Mouse (Mus musculus) frontal cortex, postnatal 10 days (tissue): Measurements from ENCODE around the gene Npc2.

Experiments used
- DNase-seq, 2 experiments: peaks; one replicate each; pipeline ENCODE4 v3.0.0; 2022; ENCODE audit warnings: low spot score in 2 of 2, mixed read lengths in 1 of 2

Npc2 gene

GRCm38 (mm10) chr12:84784604-84785381 is 11.8 kb upstream of the Npc2 start:
- DNase-seq: peak; percentile 73 to 81

- no peak for DNase-seq
These were observed 3.3 kb upstream of the Npc2 start for GRCm38 (mm10) chr12:84776229-84776628.

GRCm38 (mm10) chr12:84774376-84774775 is 1.4 kb upstream of the Npc2 start:
- DNase-seq: no peak

GRCm38 (mm10) chr12:84773476-84773875 is 524 bp upstream of the Npc2 start:
- DNase-seq: no peak

GRCm38 (mm10) chr12:84771981-84772520 is 901 bp downstream of the Npc2 start:
- DNase-seq: no peak

GRCm38 (mm10) chr12:84769624-84770023 is 3.3 kb downstream of the Npc2 start:
- no peak for DNase-seq

- no peak for DNase-seq
These were observed 5.4 kb downstream of the Npc2 start for GRCm38 (mm10) chr12:84767510-84767909.

- DNase-seq: no peak
These were observed 6.7 kb downstream of the Npc2 start for GRCm38 (mm10) chr12:84766113-84766735.

DNA sequence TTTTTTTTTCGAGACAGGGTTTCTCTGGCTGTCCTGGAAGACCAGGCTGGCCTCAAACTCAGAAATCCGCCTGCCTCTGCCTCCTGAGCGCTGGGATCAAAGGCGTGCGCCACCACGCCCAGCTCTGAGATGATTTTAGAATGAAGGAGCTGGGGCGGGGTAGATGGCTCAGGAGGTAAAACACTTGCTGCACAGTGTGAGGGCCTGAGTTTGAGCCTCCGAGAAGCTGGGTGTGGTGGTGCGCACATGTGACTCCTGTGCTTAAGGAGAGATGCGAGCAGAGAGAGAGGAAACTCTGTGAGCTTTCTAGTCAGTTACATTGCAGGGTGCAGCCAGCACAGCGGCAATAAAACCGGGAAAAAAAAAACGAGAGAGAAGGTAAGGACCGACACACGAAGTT is 7.4 kb downstream of the Npc2 start:
- DNase-seq: no peak

GRCm38 (mm10) chr12:84764756-84765155 is 8.2 kb downstream of the Npc2 start:
- DNase-seq: no peak

GRCm38 (mm10) chr12:84763577-84764218 is 9.3 kb downstream of the Npc2 start:
- no peak for DNase-seq

- DNase-seq: no peak
These were observed 10.4 kb downstream of the Npc2 start for GRCm38 (mm10) chr12:84762532-84762931.

DNA sequence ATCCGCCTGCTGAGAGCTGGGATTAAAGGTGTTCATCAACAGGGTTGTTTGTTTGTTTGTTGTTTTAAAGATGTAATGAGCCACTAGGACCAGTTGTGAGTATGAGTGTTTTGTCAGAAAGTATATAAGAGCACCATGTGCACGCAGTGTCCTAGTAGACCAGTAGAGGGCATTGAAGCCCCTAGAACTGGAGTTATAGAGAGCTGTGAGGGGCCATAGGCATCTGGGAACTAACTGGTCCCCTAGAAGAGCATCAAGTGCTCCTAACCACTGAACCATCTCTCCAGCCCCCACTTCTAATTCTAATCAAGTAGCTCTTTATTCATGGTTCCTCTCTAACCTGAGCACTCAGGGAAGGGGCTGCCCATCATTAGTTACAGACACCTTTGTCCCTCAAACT is 13.9 kb downstream of the Npc2 start:
- no peak for DNase-seq

GRCm38 (mm10) chr12:84756016-84756415 is 16.9 kb downstream of the Npc2 start:
- peak in 1 of 2 experiments; percentile 28 for DNase-seq

DNA sequence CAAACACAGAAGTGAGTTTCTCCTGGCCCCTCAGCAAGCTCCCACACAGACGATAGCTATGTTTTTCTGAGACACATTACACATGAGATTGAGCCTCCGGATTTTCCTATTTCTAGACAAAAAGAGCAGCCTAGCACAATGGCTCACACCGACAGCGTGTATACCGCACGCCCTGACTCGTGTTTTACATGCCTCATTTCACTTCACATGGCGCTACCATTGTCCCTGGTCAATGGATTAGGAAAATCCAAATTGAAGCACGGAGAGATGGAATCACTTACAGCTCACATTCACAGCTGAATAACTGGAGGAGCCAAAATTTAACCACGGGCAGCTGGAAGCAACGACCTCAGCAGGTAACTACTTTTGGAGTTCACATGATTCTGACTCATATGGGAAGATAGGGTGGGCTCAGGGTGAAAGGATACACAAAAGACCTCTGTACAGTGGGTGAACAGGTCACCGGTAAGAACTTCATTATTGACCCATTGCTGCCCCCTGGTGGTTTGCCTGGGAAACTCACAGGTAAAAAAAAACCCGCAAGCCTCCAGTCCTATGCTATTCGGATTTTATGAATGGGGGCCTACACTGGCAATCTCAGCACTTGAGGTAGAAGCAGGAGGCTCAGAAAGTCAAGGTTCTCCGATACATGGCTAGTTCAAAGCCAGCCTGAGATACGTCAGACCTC is 17.8 kb downstream of the Npc2 start:
- peak in 1 of 2 experiments; percentile 36 for DNase-seq

- peak in 1 of 2 experiments; percentile 33 for DNase-seq
These were observed 20.6 kb downstream of the Npc2 start for GRCm38 (mm10) chr12:84752131-84752977.

DNA sequence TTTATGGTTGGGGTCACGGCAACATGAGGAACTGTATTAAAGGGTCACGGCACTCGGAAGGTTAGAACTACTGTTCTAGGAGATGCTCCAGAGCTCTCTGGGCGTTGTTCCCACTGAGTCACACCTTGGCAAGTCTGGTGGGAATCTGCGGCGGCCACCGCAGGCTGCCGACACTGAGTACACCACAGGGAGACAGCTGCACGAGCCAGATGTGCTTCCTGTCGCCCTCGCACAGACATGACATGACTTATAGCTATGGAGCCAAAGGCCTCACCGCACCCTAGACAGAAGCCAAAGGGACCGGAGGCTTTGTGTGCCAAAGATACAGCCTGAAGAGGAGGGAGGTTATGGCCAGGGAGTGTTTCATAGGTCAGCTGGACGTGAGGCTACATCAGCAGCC is 22.3 kb downstream of the Npc2 start:
- no peak for DNase-seq

- DNase-seq: no peak
These were observed 24.8 kb downstream of the Npc2 start for GRCm38 (mm10) chr12:84748134-84748533.

DNA sequence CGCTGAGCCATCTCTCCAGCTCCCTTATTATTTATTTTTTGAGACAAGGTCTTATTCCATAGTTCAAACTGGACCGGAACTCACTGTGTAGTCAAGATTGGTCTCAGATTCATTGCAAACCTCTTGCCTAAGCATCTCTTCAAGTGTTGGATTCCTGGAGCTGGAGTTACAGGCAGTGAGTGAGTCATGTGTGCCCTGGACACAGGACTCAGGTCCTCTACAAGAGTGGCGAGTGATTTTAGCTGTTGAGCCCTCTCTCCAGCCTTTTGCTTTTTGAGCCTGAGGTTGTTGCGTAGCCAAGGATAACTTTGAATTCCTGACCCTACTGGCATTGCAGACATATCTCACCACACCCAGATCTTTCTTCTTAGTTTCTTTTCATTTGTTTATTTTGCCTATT is 27.3 kb downstream of the Npc2 start:
- DNase-seq: no peak

GRCm38 (mm10) chr12:84743496-84743895 is 29.5 kb downstream of the Npc2 start:
- no peak for DNase-seq

DNA sequence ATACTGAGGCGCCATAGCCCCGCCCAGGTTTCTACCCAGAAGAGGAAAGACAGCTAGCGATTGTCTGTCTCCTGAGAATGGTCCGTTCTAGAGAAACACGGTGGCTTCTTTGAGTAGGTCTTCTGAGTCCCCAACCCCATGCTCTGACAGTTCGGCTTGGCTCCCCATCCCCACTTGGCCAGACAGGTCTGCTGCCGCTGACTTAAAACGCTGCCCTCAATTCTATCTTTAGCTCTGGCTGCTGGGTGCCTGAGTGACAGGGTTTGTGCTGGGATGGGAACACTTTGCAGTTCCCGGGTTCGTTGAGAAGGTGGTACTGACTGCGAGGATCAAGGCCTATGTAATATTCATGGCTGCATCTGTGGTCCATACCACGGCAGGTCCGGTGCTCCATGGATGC is 39.6 kb downstream of the Npc2 start:
- DNase-seq: no peak
